18 mouse cellular contexts compared by ENCODE assay signal in the genomic region with DNA sequence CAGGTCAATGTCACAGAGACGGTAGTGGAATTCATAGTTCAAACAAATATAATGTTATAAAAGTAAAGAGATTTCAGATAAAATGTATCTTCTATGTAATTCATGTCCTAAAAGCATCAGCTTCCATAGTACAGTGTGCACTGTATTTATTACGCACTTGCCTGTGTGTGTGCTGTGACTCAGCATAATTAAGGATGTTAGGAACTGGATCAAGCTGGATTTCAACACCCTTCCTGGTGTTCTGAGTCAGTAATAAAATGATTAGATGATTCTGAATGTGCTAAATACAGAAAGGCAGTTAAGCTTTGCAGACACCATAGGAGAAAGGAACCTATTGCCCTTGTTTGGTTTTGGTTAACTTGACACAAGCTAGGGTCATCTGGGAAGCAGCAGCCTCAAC.
"Had no signal": no experiment of that assay in that cellular context is flagged by ENCODE, and none has a peak within 500 bp of the region (broad histone marks: within the 10 kb centered on the region; RNA-seq: fewer than 3 reads in every experiment).

No protein-coding gene starts in this region.

- H3K27me3 ChIP-seq: kidney, embryonic 15.5 days; liver, embryonic 13.5 days; midbrain, embryonic 12.5 days; midbrain, embryonic 15.5 days; neural tube, embryonic 12.5 days; neural tube, embryonic 15.5 days; stomach, embryonic 15.5 days had no signal

- DNase-seq: kidney, adult 18-20 months; kidney, postnatal 10 days; kidney, postnatal 36 days; liver, embryonic 13.5 days; lung, adult 2 months; lung, postnatal 14 days; lung, postnatal 4 days; retina, postnatal 1 day; right cerebral cortex, postnatal 25 days; spleen, adult 18-20 months; thymus, adult 18-20 months; thymus, postnatal 36 days had no signal

- ATAC-seq: midbrain, embryonic 15.5 days had no signal

- H3K4me3 ChIP-seq: kidney, embryonic 15.5 days; liver, embryonic 13.5 days; midbrain, embryonic 12.5 days; midbrain, embryonic 15.5 days; neural tube, embryonic 12.5 days; neural tube, embryonic 15.5 days; stomach, embryonic 15.5 days had no signal

- H3K4me1 ChIP-seq: kidney, embryonic 15.5 days; liver, embryonic 13.5 days; midbrain, embryonic 12.5 days; midbrain, embryonic 15.5 days; neural tube, embryonic 15.5 days had no signal

- H3K9ac ChIP-seq: kidney, embryonic 15.5 days; liver, embryonic 13.5 days; midbrain, embryonic 12.5 days; midbrain, embryonic 15.5 days; neural tube, embryonic 12.5 days; neural tube, embryonic 15.5 days; stomach, embryonic 15.5 days had no signal

- H3K27ac ChIP-seq: kidney, embryonic 15.5 days; liver, embryonic 13.5 days; midbrain, embryonic 12.5 days; midbrain, embryonic 15.5 days; neural tube, embryonic 12.5 days; neural tube, embryonic 15.5 days; stomach, embryonic 15.5 days had no signal

- H3K9me3 ChIP-seq: kidney, embryonic 15.5 days; liver, embryonic 13.5 days; midbrain, embryonic 12.5 days; midbrain, embryonic 15.5 days; neural tube, embryonic 12.5 days; neural tube, embryonic 15.5 days; stomach, embryonic 15.5 days had no signal

- H3K4me2 ChIP-seq: kidney, embryonic 15.5 days; liver, embryonic 13.5 days; midbrain, embryonic 12.5 days; midbrain, embryonic 15.5 days; neural tube, embryonic 12.5 days; neural tube, embryonic 15.5 days; stomach, embryonic 15.5 days had no signal
